Mouse (Mus musculus): Measurements from ENCODE around the gene Ciao1.

DNA sequence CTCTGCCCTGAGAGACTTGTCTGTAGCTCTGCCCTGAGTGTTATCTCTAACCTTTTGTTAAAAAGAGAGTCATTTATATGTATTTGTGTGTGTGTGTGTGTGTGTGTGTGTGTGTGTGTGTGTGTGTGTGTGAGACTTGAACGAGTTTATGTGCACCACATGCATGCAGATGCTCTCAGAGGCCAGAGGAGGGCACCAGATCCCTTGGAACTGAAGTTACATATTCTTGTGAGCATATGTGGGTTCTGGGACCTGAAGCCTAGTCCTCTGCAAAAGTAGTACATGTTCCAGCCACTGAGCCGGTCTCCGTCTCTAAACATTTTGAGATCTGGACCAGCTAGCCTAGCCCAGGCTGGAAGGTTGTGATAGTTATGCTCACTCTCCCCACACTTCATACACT, 22.4 kb downstream of the Ciao1 start:
- no peak for TF ChIP-seq POLR2A (IDR thresholded peaks at IDR 0.05; ENCODE audit: insufficient read depth, low read length)
- TF ChIP-seq CTCF (IDR thresholded peaks at IDR 0.05; ENCODE audit: low read depth, low read length), result no peak
